Mouse (Mus musculus) spleen, postnatal 36 days (tissue): ENCODE results near the gene Nts.
"Not testable (repeated sequence)": the region's sequence is repeated elsewhere in the genome, so short reads cannot be mapped to it uniquely, and the experiment has no call there.

Source experiments
- DNase-seq, 2 experiments: peaks; one replicate each; pipeline ENCODE4 v3.0.0; 2022; ENCODE audit warnings: low spot score in 2 of 2, mixed read lengths in 1 of 2

The Nts gene

DNA sequence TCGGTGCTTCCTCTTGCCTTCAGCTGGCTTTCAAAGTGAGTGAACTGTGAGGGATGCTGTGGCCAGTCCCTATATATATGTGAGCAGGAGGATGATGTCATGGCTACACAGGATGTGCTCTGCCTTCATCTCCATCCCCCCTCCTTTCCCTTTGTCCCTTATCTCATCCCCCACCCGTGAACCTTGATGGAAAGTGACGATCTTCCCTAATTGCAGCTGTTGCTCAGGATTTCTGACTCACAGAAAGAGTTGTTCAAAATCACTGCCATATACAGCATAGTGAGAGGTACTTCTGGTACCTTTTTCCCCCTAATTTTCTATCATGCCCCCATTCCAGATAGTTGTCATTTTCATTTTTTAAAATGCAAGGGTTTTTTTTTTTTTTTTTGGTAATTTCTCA, at the start of gene Nts:
Gene Nts, minus strand, starts transcription at position 101 of the 400 bp plus-strand sequence.
- DNase-seq, result no peak

DNA sequence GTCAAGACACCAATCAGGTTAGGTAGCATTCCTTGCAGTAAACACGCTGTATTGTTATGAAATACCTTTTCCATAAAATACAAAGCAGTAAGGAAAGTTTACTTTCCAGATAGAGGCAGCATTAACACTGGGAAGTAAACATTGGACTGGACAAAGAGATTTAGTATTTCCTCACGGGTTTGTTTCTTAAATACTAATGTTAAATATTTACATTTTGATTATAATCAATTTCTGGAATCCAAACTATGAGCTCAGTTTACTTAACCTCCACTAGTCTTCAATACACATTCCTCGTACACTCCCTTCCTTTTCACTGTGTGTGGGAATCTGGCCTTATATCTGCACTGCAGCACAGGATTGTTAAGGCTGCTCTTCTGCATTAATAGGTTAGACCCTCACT, 37.6 kb upstream of the Nts start:
- DNase-seq, result no peak

GRCm38 (mm10) chr10:102514159-102514558, 23.9 kb upstream of the Nts start:
- DNase-seq, result no peak

GRCm38 (mm10) chr10:102511807-102512461, 21.6 kb upstream of the Nts start, which contains the start of gene Rassf9:
Gene Rassf9, plus strand, starts transcription at chr10:102512222.
- no peak for DNase-seq

GRCm38 (mm10) chr10:102511461-102511806, 21.1 kb upstream of the Nts start:
- DNase-seq, result no peak

DNA sequence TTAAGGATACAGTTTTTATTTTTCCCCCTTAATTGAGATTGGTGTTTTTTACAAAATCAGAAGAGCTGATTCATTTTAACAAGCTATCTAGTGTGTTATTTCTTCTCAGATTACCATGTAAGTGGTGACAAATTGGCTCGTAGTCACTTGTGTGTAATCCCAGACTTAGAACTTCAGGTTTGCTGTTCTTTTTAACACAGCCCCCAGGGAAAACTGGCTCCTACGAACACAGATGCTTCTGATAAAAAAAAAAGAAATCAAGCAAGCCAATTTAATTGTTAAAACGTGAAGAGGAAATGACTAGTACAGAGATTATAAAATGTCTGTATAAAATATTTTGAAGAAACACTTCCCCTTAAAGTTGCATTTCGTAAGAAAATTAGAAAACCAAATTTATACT, 17.1 kb upstream of the Nts start:
- DNase-seq, result no peak

GRCm38 (mm10) chr10:102498754-102499153, 8.5 kb upstream of the Nts start:
- no peak for DNase-seq

DNA sequence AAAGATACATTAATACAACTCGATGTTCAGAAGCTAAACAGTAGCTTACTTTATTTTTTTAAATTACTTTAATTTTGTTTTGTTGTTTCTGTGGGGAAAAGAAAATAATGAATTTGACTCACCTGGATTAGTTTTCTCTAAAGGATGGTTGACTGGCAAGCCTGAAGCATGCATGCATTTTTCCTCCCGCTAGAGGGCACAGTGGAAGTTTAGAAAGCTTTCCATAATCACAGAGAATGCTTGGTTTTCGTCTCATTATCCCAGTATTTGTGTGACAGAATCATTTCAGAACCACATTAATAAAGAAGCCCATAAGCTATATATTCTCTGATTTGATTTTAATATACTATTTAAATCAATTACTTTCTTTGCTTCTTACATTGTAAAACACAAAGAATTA, 1.5 kb upstream of the Nts start:
- DNase-seq, result no peak

- DNase-seq, result no peak
Measured at GRCm38 (mm10) chr10:102469412-102469811, 20.9 kb downstream of the Nts start.

GRCm38 (mm10) chr10:102451756-102452155, 38.5 kb downstream of the Nts start:
- no peak for DNase-seq

DNA sequence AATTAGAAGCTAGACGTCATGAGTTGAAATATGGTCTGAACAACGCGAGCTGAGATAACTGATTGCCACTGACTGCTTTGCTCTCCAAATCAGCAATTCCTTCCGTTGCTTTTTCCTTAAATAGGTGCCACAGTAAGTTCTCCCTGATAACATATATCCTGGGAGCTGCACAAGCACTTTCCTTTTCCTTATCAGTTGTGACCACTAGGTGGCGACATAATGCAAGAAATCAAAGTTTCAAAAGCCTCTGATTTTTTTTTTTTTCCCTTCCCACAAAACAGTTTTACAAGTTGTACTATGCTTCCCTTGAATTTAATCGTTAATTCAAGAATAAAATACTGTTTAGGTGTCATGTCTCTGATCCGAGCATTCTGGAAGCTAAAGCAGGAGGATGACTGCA, 40.8 kb downstream of the Nts start:
- no peak for DNase-seq

- no peak for DNase-seq
Measured at GRCm38 (mm10) chr10:102444912-102445556, 45.3 kb downstream of the Nts start.

DNA sequence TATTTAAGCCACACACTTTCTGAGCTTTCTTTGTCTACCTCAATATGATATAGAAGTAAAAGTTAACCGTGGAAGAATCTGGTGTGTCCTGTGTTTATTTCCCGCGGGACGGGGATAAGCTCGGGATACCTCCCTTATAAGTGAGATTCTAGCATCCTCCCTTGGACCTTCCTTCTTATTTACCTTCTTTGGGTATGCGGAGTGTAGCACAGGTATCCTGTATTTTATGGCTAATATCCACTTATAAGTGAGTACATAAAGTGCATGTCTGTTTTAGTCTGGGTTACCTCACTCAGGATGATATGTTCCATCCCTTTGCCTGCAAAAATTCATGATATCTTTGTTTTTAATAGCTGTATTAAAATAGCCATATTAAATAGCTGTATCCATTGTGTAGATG, 54.8 kb downstream of the Nts start:
- DNase-seq, result not testable (repeated sequence)

DNA sequence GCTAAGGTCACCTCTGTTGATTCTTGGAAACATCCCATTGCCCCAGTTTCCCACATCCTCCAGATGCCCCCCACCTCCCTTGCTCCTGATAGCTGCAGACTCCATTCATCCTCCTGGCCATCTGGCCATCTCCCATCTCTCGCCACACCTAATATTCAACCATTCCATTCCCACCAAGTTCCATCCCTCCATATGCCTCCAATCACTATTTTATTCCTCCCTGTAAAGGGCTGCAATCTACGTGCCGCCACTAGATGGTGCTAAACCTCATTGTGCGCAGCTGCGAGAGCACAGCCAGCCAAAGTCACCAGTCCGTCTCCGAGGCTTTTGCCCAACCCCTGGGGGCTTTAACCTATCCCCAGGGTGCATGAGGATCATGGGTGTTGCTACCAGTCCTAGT, 55.2 kb downstream of the Nts start:
- DNase-seq, result not testable (repeated sequence)
